12 mouse cellular contexts compared by ENCODE assay signal in genomic region chr19:47282050-47282454, GRCm38 (mm10).
DNase-seq lines count a peak whose midpoint lies in the region; ATAC-seq and TF ChIP-seq lines count a peak whose summit lies in the region.
"Had no signal": no experiment of that assay in that cellular context is flagged by ENCODE, and none has a peak within 500 bp of the region (broad histone marks: within the 10 kb centered on the region; RNA-seq: fewer than 3 reads in every experiment).

No protein-coding gene starts in this region.

- in situ Hi-C loops in ES-E14 (cut with MboI; ENCODE audit: low sequenced_read_pairs in 2 of 2, unreplicated experiment in 2 of 2), result no loop called here

- ATAC-seq in embryonic facial prominence, embryonic 13.5 days (ENCODE audit: insufficient number of reproducible peaks, insufficient read depth, low FRiP score, low TSS enrichment, low read depth), result no peak
- ATAC-seq in intestine, embryonic 16.5 days, result peak; percentile 12; the same call in 1 of the 2 replicates
- ATAC-seq: hindbrain, embryonic 16.5 days had no signal

- H3K4me2 ChIP-seq in embryonic facial prominence, embryonic 13.5 days, result no peak overlapping the region
- no peak overlapping the region for H3K4me2 ChIP-seq in intestine, embryonic 16.5 days (ENCODE audit: low read depth, low read length)
- H3K4me2 ChIP-seq: embryonic facial prominence, embryonic 12.5 days; neural tube, embryonic 13.5 days had no signal

- no peak overlapping the region for H3K27ac ChIP-seq in ES-E14 (ENCODE audit: insufficient read depth, low read depth, low read length, poor library complexity, severe bottlenecking)
- peak overlapping the region; percentile 44; the same call in 1 of the 2 replicates for H3K27ac ChIP-seq in embryonic facial prominence, embryonic 13.5 days
- H3K27ac ChIP-seq in intestine, embryonic 16.5 days (ENCODE audit: low read length), result 0 out of 2 replicates have a peak overlapping the region, but pooled peaks have one; percentile 34
- H3K27ac ChIP-seq: embryonic facial prominence, embryonic 12.5 days; liver, embryonic 14.5 days; neural tube, embryonic 13.5 days had no signal

- H3K27me3 ChIP-seq in embryonic facial prominence, embryonic 13.5 days, result no peaks in the 10 kb centered on the region
- no peaks in the 10 kb centered on the region for H3K27me3 ChIP-seq in intestine, embryonic 16.5 days (replicated peaks; ENCODE audit: control insufficient read depth, insufficient read depth, low read length)
- H3K27me3 ChIP-seq: embryonic facial prominence, embryonic 12.5 days; neural tube, embryonic 13.5 days had no signal

- peaks cover 8 to 10% of the 10 kb centered on the region in 2 experiments; a peak in 3 of 4 replicates for H3K4me1 ChIP-seq in ES-E14 (ENCODE audit: control insufficient read depth in 2 of 2, insufficient read depth in 2 of 2, low read length in 2 of 2, poor library complexity in 1 of 2)
- peaks cover 36% of the 10 kb centered on the region for H3K4me1 ChIP-seq in embryonic facial prominence, embryonic 13.5 days
- peaks cover 5% of the 10 kb centered on the region; the same call in 1 of the 2 replicates for H3K4me1 ChIP-seq in intestine, embryonic 16.5 days (ENCODE audit: control insufficient read depth, insufficient read depth, low read length)

- H3K9ac ChIP-seq in ES-E14 (ENCODE audit: insufficient read depth, low read depth, low read length, poor library complexity, severe bottlenecking), result no peak overlapping the region
- H3K9ac ChIP-seq in embryonic facial prominence, embryonic 13.5 days, result no peak overlapping the region
- H3K9ac ChIP-seq in intestine, embryonic 16.5 days (ENCODE audit: low read depth, low read length), result no peak overlapping the region
- H3K9ac ChIP-seq: embryonic facial prominence, embryonic 12.5 days; liver, embryonic 14.5 days; neural tube, embryonic 13.5 days had no signal

- H3K9me3 ChIP-seq in ES-E14 (ENCODE audit: control insufficient read depth, insufficient read depth, low read depth, low read length), result no peaks in the 10 kb centered on the region
- no peaks in the 10 kb centered on the region for H3K9me3 ChIP-seq in embryonic facial prominence, embryonic 13.5 days
- no peaks in the 10 kb centered on the region for H3K9me3 ChIP-seq in intestine, embryonic 16.5 days (ENCODE audit: control insufficient read depth, low read length)
- H3K9me3 ChIP-seq: embryonic facial prominence, embryonic 12.5 days; neural tube, embryonic 13.5 days had no signal

- peak; percentile 22 for DNase-seq in kidney, adult 9 months
- no peak for DNase-seq in kidney, adult 18-20 months
- DNase-seq in ES-E14 (ENCODE audit: low read depth, low spot score), result no peak
- DNase-seq in left cerebral cortex, postnatal 36 days (ENCODE audit: low spot score in 2 of 2), result no peak
- no peak for DNase-seq in gastrocnemius, postnatal 14 days
- no peak for DNase-seq in right cerebral cortex, postnatal 14 days

- H3K4me3 ChIP-seq in ES-E14 (ENCODE audit: insufficient read depth in 1 of 2, low read depth in 1 of 2, low read length in 2 of 2, poor library complexity in 1 of 2, severe bottlenecking in 1 of 2), result no peak overlapping the region
- H3K4me3 ChIP-seq in embryonic facial prominence, embryonic 13.5 days, result no peak overlapping the region
- no peak overlapping the region for H3K4me3 ChIP-seq in intestine, embryonic 16.5 days (ENCODE audit: low read length)
- H3K4me3 ChIP-seq: embryonic facial prominence, embryonic 12.5 days; neural tube, embryonic 13.5 days had no signal

- 68% methylated on average over 6 of the region's 6 CpGs for WGBS in embryonic facial prominence, embryonic 13.5 days
- WGBS in intestine, embryonic 16.5 days, result 80% methylated on average over 6 of the region's 6 CpGs

- peaks cover 6% of the 10 kb centered on the region; the same call in 1 of the 2 replicates for H3K36me3 ChIP-seq in ES-E14 (ENCODE audit: control insufficient read depth, insufficient read depth, low read length, poor library complexity, severe bottlenecking)
- peaks cover 100% of the 10 kb centered on the region for H3K36me3 ChIP-seq in embryonic facial prominence, embryonic 13.5 days
- peaks cover 15% of the 10 kb centered on the region for H3K36me3 ChIP-seq in intestine, embryonic 16.5 days (ENCODE audit: control insufficient read depth, insufficient read depth, low read length)

- intact Hi-C loops in left cerebral cortex, postnatal 36 days (cut with DNase I), result no loop called here
- intact Hi-C loops in gastrocnemius, postnatal 14 days (cut with DNase I; ENCODE audit: low total_unique reads), result no loop called here

TF ChIP-seq in ES-E14, 5 proteins besides CTCF, POLR2A, EP300 and RAD21:
- TF ChIP-seq HCFC1 (IDR thresholded peaks at IDR 0.05; ENCODE audit: borderline replicate concordance, insufficient read depth, low read length), result no peak
- peak; percentile 67; the same call in 1 of the 2 replicates for TF ChIP-seq MAFK (IDR thresholded peaks at IDR 0.05; ENCODE audit: insufficient read depth, low read depth, low read length)
